Mouse (Mus musculus): Measurements from ENCODE around the gene Zim1.

GRCm38 (mm10) chr7:6730241-6730640 lies 34.0 kb upstream of the Zim1 start, which contains the start of the genes Peg3 and Usp29:
- TF ChIP-seq MYOD1 (IDR thresholded peaks at IDR 0.05; ENCODE audit: control insufficient read depth, insufficient read length, low read depth): no peak
- TF ChIP-seq CTCF (IDR thresholded peaks at IDR 0.05; ENCODE audit: control insufficient read depth, insufficient read depth, insufficient read length): peak; percentile 26
- TF ChIP-seq USF1 (IDR thresholded peaks at IDR 0.05; ENCODE audit: low read depth): no peak
